Mouse (Mus musculus) liver, adult 2 months (tissue): ENCODE results near the gene Vps37b.

Source experiments
- CTCF ChIP-seq: fragments of 200-500 bp; IDR thresholded peaks from 2 replicates; pipeline ENCODE4 v1.5.1; 2011; ENCODE audit warnings: low read depth, low read length, control low read depth
- POLR2A ChIP-seq: fragments of 200-500 bp; IDR thresholded peaks from 2 replicates; pipeline ENCODE4 v1.6.1; 2011; ENCODE audit warnings: low read length, control low read depth; ENCODE audit not compliant: insufficient read depth; ENCODE audit errors: extremely low read depth

GRCm38 (mm10) chr5:124056219-124056618, 24.1 kb upstream of the Vps37b start:
- TF ChIP-seq CTCF (no peak), POLR2A (no peak)
